Comparison of ENCODE assay signal across 23 mouse cellular contexts in the genomic region with DNA sequence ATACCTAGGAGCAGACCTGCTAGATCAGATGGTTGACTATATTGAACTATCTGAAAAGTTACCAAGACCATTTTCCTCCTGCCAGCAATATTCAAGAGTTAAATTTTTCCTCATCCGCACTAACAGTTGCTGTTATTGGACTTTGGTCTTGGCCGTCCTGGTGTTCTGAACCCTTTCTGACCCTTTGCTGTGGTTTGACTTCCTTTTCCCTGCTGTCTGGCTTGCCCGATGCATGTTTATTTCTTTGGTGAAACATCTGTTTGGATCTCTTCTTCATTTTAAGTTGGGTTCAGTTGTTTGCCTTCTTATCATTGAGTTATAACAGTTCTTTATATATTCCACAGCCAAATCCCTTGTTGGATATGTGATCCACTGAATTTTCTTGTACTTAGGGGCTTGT. TPM values are rescaled to one million over a fixed set of nuclear protein-coding genes. Genes with fewer than 3 reads are reported as not detected.
DNase-seq lines count a peak whose midpoint lies in the region; ATAC-seq and TF ChIP-seq lines count a peak whose summit lies in the region.
"Had no signal": no experiment of that assay in that cellular context is flagged by ENCODE, and none has a peak within 500 bp of the region (broad histone marks: within the 10 kb centered on the region; RNA-seq: fewer than 3 reads in every experiment).

No protein-coding gene starts in this region.

- H3K27me3 ChIP-seq in kidney, embryonic 14.5 days (ENCODE audit: control insufficient read depth, insufficient read depth, low read length): no peaks in the 10 kb centered on the region
- H3K27me3 ChIP-seq in lung, embryonic 14.5 days (ENCODE audit: insufficient read depth, low read length): no peaks in the 10 kb centered on the region
- no peaks in the 10 kb centered on the region for H3K27me3 ChIP-seq in kidney, postnatal 0 days (ENCODE audit: insufficient read depth, low read length)
- H3K27me3 ChIP-seq: CH12.LX; heart, embryonic 15.5 days; hindbrain, embryonic 15.5 days; limb, embryonic 12.5 days; liver, embryonic 15.5 days; Patski had no signal

- no peak for ATAC-seq in kidney, embryonic 14.5 days (ENCODE audit: low FRiP score, low TSS enrichment)
- no peak for ATAC-seq in lung, embryonic 14.5 days (ENCODE audit: insufficient read depth)
- no peak for ATAC-seq in kidney, postnatal 0 days (replicated peaks; ENCODE audit: low FRiP score, low read depth)
- ATAC-seq: forebrain, embryonic 16.5 days; Patski had no signal

- TF ChIP-seq CTCF in lung, embryonic 14.5 days (IDR thresholded peaks at IDR 0.05; ENCODE audit: low read depth): no peak
- TF ChIP-seq CTCF in kidney, postnatal 0 days (IDR thresholded peaks at IDR 0.05; ENCODE audit: low read depth): no peak

- 61% methylated on average over 3 of the region's 3 CpGs for WGBS in kidney, embryonic 14.5 days
- WGBS in lung, embryonic 14.5 days: 43% methylated on average over 3 of the region's 3 CpGs
- WGBS in kidney, postnatal 0 days: 42% methylated on average over 3 of the region's 3 CpGs

- no peaks in the 10 kb centered on the region for H3K9me3 ChIP-seq in kidney, embryonic 14.5 days (ENCODE audit: control insufficient read depth, low read length)
- H3K9me3 ChIP-seq in lung, embryonic 14.5 days (ENCODE audit: low read depth, low read length): no peaks in the 10 kb centered on the region
- no peaks in the 10 kb centered on the region for H3K9me3 ChIP-seq in kidney, postnatal 0 days (replicated peaks; ENCODE audit: low read length)
- H3K9me3 ChIP-seq: forebrain, embryonic 10.5 days; G1E; heart, embryonic 15.5 days; hindbrain, embryonic 15.5 days; limb, embryonic 12.5 days; liver, embryonic 15.5 days had no signal

- H3K27ac ChIP-seq in kidney, embryonic 14.5 days (ENCODE audit: low read depth, low read length): no peak overlapping the region
- H3K27ac ChIP-seq in lung, embryonic 14.5 days (ENCODE audit: low read depth): no peak overlapping the region
- no peak overlapping the region for H3K27ac ChIP-seq in kidney, postnatal 0 days
- H3K27ac ChIP-seq: forebrain, embryonic 10.5 days; heart, embryonic 15.5 days; hindbrain, embryonic 15.5 days; limb, embryonic 12.5 days; liver, embryonic 15.5 days had no signal

- no peak overlapping the region for H3K9ac ChIP-seq in kidney, embryonic 14.5 days (ENCODE audit: low read depth, low read length)
- H3K9ac ChIP-seq in lung, embryonic 14.5 days: no peak overlapping the region
- H3K9ac ChIP-seq in kidney, postnatal 0 days (ENCODE audit: low read depth, low read length): no peak overlapping the region
- H3K9ac ChIP-seq: heart, embryonic 15.5 days; hindbrain, embryonic 15.5 days; limb, embryonic 12.5 days; liver, embryonic 15.5 days had no signal

- DNase-seq in kidney, adult 11 months: peak; percentile 54
- DNase-seq in lung, embryonic 14.5 days: peak; percentile 27
- no peak for DNase-seq in lung, postnatal 4 days
- DNase-seq in kidney, postnatal 0 days (ENCODE audit: low spot score): peak; percentile 63
- peak; percentile 13 for DNase-seq in lung, postnatal 14 days
- no peak for DNase-seq in spleen, adult 18-20 months
- DNase-seq: adrenal gland, adult 2 months; B cell, adult 2 months; cerebellum, adult 11 months; cerebellum, adult 9-11 months; gastrocnemius, postnatal 10 days; layer of hippocampus, postnatal 36 days had no signal

- H3K4me2 ChIP-seq in kidney, embryonic 14.5 days (replicated peaks; ENCODE audit: low read depth, low read length): no peak overlapping the region
- no peak overlapping the region for H3K4me2 ChIP-seq in lung, embryonic 14.5 days
- H3K4me2 ChIP-seq in kidney, postnatal 0 days (ENCODE audit: low read length): no peak overlapping the region
- H3K4me2 ChIP-seq: heart, embryonic 15.5 days; hindbrain, embryonic 15.5 days; limb, embryonic 12.5 days; liver, embryonic 15.5 days; midbrain, embryonic 11.5 days had no signal

- no peaks in the 10 kb centered on the region for H3K4me1 ChIP-seq in kidney, embryonic 14.5 days (ENCODE audit: control insufficient read depth, insufficient read depth, low read length)
- H3K4me1 ChIP-seq in lung, embryonic 14.5 days (ENCODE audit: insufficient read depth): no peaks in the 10 kb centered on the region
- H3K4me1 ChIP-seq in kidney, postnatal 0 days (replicated peaks; ENCODE audit: insufficient read depth, low read length): no peaks in the 10 kb centered on the region
- H3K4me1 ChIP-seq: limb, embryonic 12.5 days had no signal

- peaks cover 24% of the 10 kb centered on the region; the same call in 1 of the 2 replicates for H3K36me3 ChIP-seq in kidney, embryonic 14.5 days (ENCODE audit: control insufficient read depth, insufficient read depth, low read length)
- H3K36me3 ChIP-seq in lung, embryonic 14.5 days (ENCODE audit: insufficient read depth): peaks cover 41% of the 10 kb centered on the region
- peaks cover 16% of the 10 kb centered on the region; the same call in 1 of the 2 replicates for H3K36me3 ChIP-seq in kidney, postnatal 0 days (ENCODE audit: insufficient read depth, low read length)

- no peak overlapping the region for H3K4me3 ChIP-seq in kidney, embryonic 14.5 days (ENCODE audit: low read length)
- no peak overlapping the region for H3K4me3 ChIP-seq in lung, embryonic 14.5 days (ENCODE audit: low read depth, low read length)
- no peak overlapping the region for H3K4me3 ChIP-seq in kidney, postnatal 0 days (replicated peaks; ENCODE audit: low read depth, low read length)
- H3K4me3 ChIP-seq: forebrain, embryonic 10.5 days; heart, embryonic 15.5 days; hindbrain, embryonic 15.5 days; limb, embryonic 12.5 days; liver, embryonic 15.5 days had no signal

RNA-seq across cellular contexts. Expression of a gene that starts 33.7 kb away (rescaled TPM):
- 19.5 and 30.3 TPM in 2 replicates for polyA plus RNA-seq in kidney, embryonic 14.5 days (2014; fragmentation: Nextera tagmentation; extraction: Ambion mirVana)
- 26.4 and 28.7 TPM in 2 replicates for polyA plus RNA-seq in lung, embryonic 14.5 days (2014; fragmentation: Nextera tagmentation; extraction: Ambion mirVana)
- polyA plus RNA-seq in kidney, postnatal 0 days (2015; fragmentation: Nextera tagmentation; extraction: Ambion mirVana): 27.6 and 28.3 TPM in 2 replicates

RNA-seq across cellular contexts. Expression of a gene that starts 33.9 kb away (rescaled TPM):
- 7.8 and 11.5 TPM in 2 replicates for polyA plus RNA-seq in kidney, embryonic 14.5 days (2014; fragmentation: Nextera tagmentation; extraction: Ambion mirVana)
- polyA plus RNA-seq in lung, embryonic 14.5 days (2014; fragmentation: Nextera tagmentation; extraction: Ambion mirVana): 11.0 and 11.7 TPM in 2 replicates
- 8.0 and 8.3 TPM in 2 replicates for polyA plus RNA-seq in kidney, postnatal 0 days (2015; fragmentation: Nextera tagmentation; extraction: Ambion mirVana)

Comparison
In these comparisons a context has a peak if more than half of its experiments do, and no peak if none do; other contexts are left out.
1. DNase-seq: peak in kidney, adult 11 months (single experiment), lung, embryonic 14.5 days (single experiment), kidney, postnatal 0 days (single experiment) and lung, postnatal 14 days (single experiment); none in lung, postnatal 4 days (0 of 2) and spleen, adult 18-20 months (0 of 2).